Mouse (Mus musculus): ENCODE measurements around the gene Atp6v1d. TPM values are rescaled to one million over a fixed set of nuclear protein-coding genes. Genes with fewer than 3 reads are reported as not detected.
A peak's percentile ranks its signal among the peaks of the same experiment; 100 is the strongest.

The Atp6v1d gene
- 116 and 120 TPM in 2 replicates for polyA plus RNA-seq (2015; fragmentation: Nextera tagmentation; extraction: Ambion mirVana)

- H3K27ac ChIP-seq (replicated peaks) = peak within 1 kb of the TSS; percentile 86
- no peaks in the 10 kb centered on the region for H3K9me3 ChIP-seq
- no peaks in the 10 kb centered on the region for H3K27me3 ChIP-seq
- ATAC-seq (replicated peaks) = peak; percentile 100
- peak within 1 kb of the TSS; percentile 86 for H3K9ac ChIP-seq (replicated peaks)
- peaks cover 39% of the 10 kb centered on the region for H3K4me1 ChIP-seq
- H3K4me2 ChIP-seq (replicated peaks) = peak within 1 kb of the TSS; percentile 87
- H3K36me3 ChIP-seq = no peaks in the 10 kb centered on the region; the same call in 1 of the 2 replicates
- H3K4me3 ChIP-seq = peak within 1 kb of the TSS; percentile 89
- WGBS = under 1% methylated on average over 55 of the region's 55 CpGs
Observed at GRCm38 (mm10) chr12:78861496-78862253, at the start of gene Atp6v1d, which contains the start of gene Eif2s1. TSS of gene Atp6v1d (minus strand) at chr12:78861638. TSS of gene Eif2s1 (plus strand) at chr12:78861819.

GRCm38 (mm10) chr12:78910684-78911461, 49.4 kb upstream of the Atp6v1d start:
- H3K9ac ChIP-seq (replicated peaks) = no peak overlapping the region
- H3K4me2 ChIP-seq (replicated peaks) = peak overlapping the region; percentile 46; the same call in 1 of the 2 replicates
- H3K27me3 ChIP-seq = peaks cover 62% of the 10 kb centered on the region
- peaks cover 18% of the 10 kb centered on the region for H3K4me1 ChIP-seq
- no peak overlapping the region for H3K4me3 ChIP-seq
- ATAC-seq (replicated peaks) = no peak
- H3K9me3 ChIP-seq = no peaks in the 10 kb centered on the region
- H3K36me3 ChIP-seq = no peaks in the 10 kb centered on the region
- H3K27ac ChIP-seq (replicated peaks) = no peak overlapping the region
- 10% methylated on average over 16 of the region's 16 CpGs for WGBS

- Histone ChIP-seq H3K36me3 (no peaks in the 10 kb centered on the region), H3K4me3 (no peak overlapping the region), H3K27me3 (peaks cover 57% of the 10 kb centered on the region), H3K4me1 (peaks cover 18% of the 10 kb centered on the region), H3K9me3 (no peaks in the 10 kb centered on the region), H3K4me2 (replicated peaks) (no peak overlapping the region), H3K27ac (replicated peaks) (no peak overlapping the region), H3K9ac (replicated peaks) (no peak overlapping the region)
- 81% methylated on average over 6 of the region's 6 CpGs for WGBS
- no peak for ATAC-seq (replicated peaks)
Observed at GRCm38 (mm10) chr12:78908081-78908605, 46.7 kb upstream of the Atp6v1d start.

- peak within 1 kb of the TSS; percentile 91 for H3K4me2 ChIP-seq (replicated peaks)
- peak within 1 kb of the TSS; percentile 40 for H3K9ac ChIP-seq (replicated peaks)
- peak; percentile 35; the same call in 1 of the 2 replicates for ATAC-seq (replicated peaks)
- peaks cover 49% of the 10 kb centered on the region for H3K27me3 ChIP-seq
- H3K9me3 ChIP-seq = no peaks in the 10 kb centered on the region
- whole genome bisulfite sequencing = 2% methylated on average over 38 of the region's 38 CpGs
- H3K27ac ChIP-seq (replicated peaks) = no peak within 1 kb of the TSS
- peak within 1 kb of the TSS; percentile 47 for H3K4me3 ChIP-seq
- no peaks in the 10 kb centered on the region for H3K36me3 ChIP-seq
- H3K4me1 ChIP-seq = peaks cover 12% of the 10 kb centered on the region
Observed at GRCm38 (mm10) chr12:78906707-78907162, 45.3 kb upstream of the Atp6v1d start, which contains the start of gene Plek2. TSS of gene Plek2 (minus strand) at chr12:78906964.

GRCm38 (mm10) chr12:78904499-78904898, 43.1 kb upstream of the Atp6v1d start:
- 85% methylated on average over 7 of the region's 7 CpGs for WGBS
- H3K36me3 ChIP-seq = no peaks in the 10 kb centered on the region
- H3K27ac ChIP-seq (replicated peaks) = no peak overlapping the region
- no peak for ATAC-seq (replicated peaks)
- no peak overlapping the region for H3K4me2 ChIP-seq (replicated peaks)
- no peak overlapping the region for H3K9ac ChIP-seq (replicated peaks)
- H3K4me1 ChIP-seq = peaks cover 9% of the 10 kb centered on the region
- no peaks in the 10 kb centered on the region for H3K9me3 ChIP-seq
- H3K4me3 ChIP-seq = no peak overlapping the region
- H3K27me3 ChIP-seq = peaks cover 31% of the 10 kb centered on the region

- H3K27ac ChIP-seq (replicated peaks) = no peak overlapping the region
- H3K27me3 ChIP-seq = peaks cover 19% of the 10 kb centered on the region
- no peaks in the 10 kb centered on the region for H3K36me3 ChIP-seq
- peaks cover 9% of the 10 kb centered on the region for H3K4me1 ChIP-seq
- no peak for ATAC-seq (replicated peaks)
- H3K4me3 ChIP-seq = no peak overlapping the region
- H3K9me3 ChIP-seq = no peaks in the 10 kb centered on the region
- 78% methylated on average over 4 of the region's 4 CpGs for WGBS
- H3K4me2 ChIP-seq (replicated peaks) = no peak overlapping the region
- no peak overlapping the region for H3K9ac ChIP-seq (replicated peaks)
Observed at GRCm38 (mm10) chr12:78903313-78903712, 41.9 kb upstream of the Atp6v1d start.

- peaks cover 2% of the 10 kb centered on the region; the same call in 1 of the 2 replicates for H3K4me1 ChIP-seq
- H3K9me3 ChIP-seq = no peaks in the 10 kb centered on the region
- WGBS = 87% methylated on average over 5 of the region's 5 CpGs
- H3K36me3 ChIP-seq = no peaks in the 10 kb centered on the region
- H3K4me2 ChIP-seq (replicated peaks) = no peak overlapping the region
- peaks cover 4% of the 10 kb centered on the region; the same call in 1 of the 2 replicates for H3K27me3 ChIP-seq
- H3K4me3 ChIP-seq = no peak overlapping the region
- no peak overlapping the region for H3K9ac ChIP-seq (replicated peaks)
- no peak overlapping the region for H3K27ac ChIP-seq (replicated peaks)
- no peak for ATAC-seq (replicated peaks)
Observed at GRCm38 (mm10) chr12:78901467-78901866, 40.0 kb upstream of the Atp6v1d start.

GRCm38 (mm10) chr12:78897861-78898260, 36.4 kb upstream of the Atp6v1d start:
- 96% methylated on average over 1 of the region's 1 CpGs for WGBS
- no peaks in the 10 kb centered on the region for H3K9me3 ChIP-seq
- H3K9ac ChIP-seq (replicated peaks) = no peak overlapping the region
- H3K4me1 ChIP-seq = no peaks in the 10 kb centered on the region
- no peak overlapping the region for H3K4me3 ChIP-seq
- H3K27ac ChIP-seq (replicated peaks) = no peak overlapping the region
- H3K36me3 ChIP-seq = no peaks in the 10 kb centered on the region
- H3K27me3 ChIP-seq = no peaks in the 10 kb centered on the region
- no peak for ATAC-seq (replicated peaks)
- no peak overlapping the region for H3K4me2 ChIP-seq (replicated peaks)

- no peaks in the 10 kb centered on the region for H3K9me3 ChIP-seq
- no peak overlapping the region for H3K9ac ChIP-seq (replicated peaks)
- no peak overlapping the region for H3K4me3 ChIP-seq
- no peaks in the 10 kb centered on the region for H3K27me3 ChIP-seq
- ATAC-seq (replicated peaks) = no peak
- no peak overlapping the region for H3K27ac ChIP-seq (replicated peaks)
- WGBS = 92% methylated on average over 2 of the region's 2 CpGs
- H3K36me3 ChIP-seq = peaks cover 8% of the 10 kb centered on the region; the same call in 1 of the 2 replicates
- no peaks in the 10 kb centered on the region for H3K4me1 ChIP-seq
- H3K4me2 ChIP-seq (replicated peaks) = no peak overlapping the region
Observed at GRCm38 (mm10) chr12:78891149-78891548, 29.7 kb upstream of the Atp6v1d start.

GRCm38 (mm10) chr12:78890062-78890461, 28.6 kb upstream of the Atp6v1d start:
- H3K4me3 ChIP-seq = no peak overlapping the region
- WGBS = 79% methylated on average over 1 of the region's 1 CpGs
- no peak overlapping the region for H3K4me2 ChIP-seq (replicated peaks)
- H3K36me3 ChIP-seq = peaks cover 17% of the 10 kb centered on the region
- no peak overlapping the region for H3K27ac ChIP-seq (replicated peaks)
- H3K27me3 ChIP-seq = no peaks in the 10 kb centered on the region
- ATAC-seq (replicated peaks) = no peak
- H3K9me3 ChIP-seq = no peaks in the 10 kb centered on the region
- H3K4me1 ChIP-seq = no peaks in the 10 kb centered on the region
- no peak overlapping the region for H3K9ac ChIP-seq (replicated peaks)

GRCm38 (mm10) chr12:78874581-78874980, 13.1 kb upstream of the Atp6v1d start:
- 93% methylated on average over 3 of the region's 3 CpGs for WGBS
- H3K27me3 ChIP-seq = no peaks in the 10 kb centered on the region
- H3K4me2 ChIP-seq (replicated peaks) = no peak overlapping the region
- no peaks in the 10 kb centered on the region for H3K9me3 ChIP-seq
- no peak for ATAC-seq (replicated peaks)
- H3K9ac ChIP-seq (replicated peaks) = no peak overlapping the region
- H3K4me1 ChIP-seq = no peaks in the 10 kb centered on the region
- no peak overlapping the region for H3K4me3 ChIP-seq
- no peak overlapping the region for H3K27ac ChIP-seq (replicated peaks)
- peaks cover 46% of the 10 kb centered on the region for H3K36me3 ChIP-seq

- peaks cover 21% of the 10 kb centered on the region for H3K36me3 ChIP-seq
- 96% methylated on average over 1 of the region's 1 CpGs for WGBS
- peaks cover 11% of the 10 kb centered on the region for H3K4me1 ChIP-seq
- no peak overlapping the region for H3K4me3 ChIP-seq
- no peaks in the 10 kb centered on the region for H3K27me3 ChIP-seq
- H3K9ac ChIP-seq (replicated peaks) = no peak overlapping the region
- no peak overlapping the region for H3K27ac ChIP-seq (replicated peaks)
- ATAC-seq (replicated peaks) = no peak
- no peak overlapping the region for H3K4me2 ChIP-seq (replicated peaks)
- no peaks in the 10 kb centered on the region for H3K9me3 ChIP-seq
Observed at GRCm38 (mm10) chr12:78868115-78868514, 6.7 kb upstream of the Atp6v1d start.
